Mouse (Mus musculus): ENCODE results near the gene Cog7. TPM values are rescaled to one million over a fixed set of nuclear protein-coding genes. Genes with fewer than 3 reads are reported as not detected.

Gene Cog7
- polyA plus RNA-seq, 1 experiment: 9.9 TPM

GRCm38 (mm10) chr7:121935906-121936794 lies 45.4 kb downstream of the Cog7 start:
- WGBS: 90% methylated on average over 12 of the region's 12 CpGs
- no peak for DNase-seq (ENCODE audit: low read depth in 1 of 2, low spot score in 2 of 2)
- Histone ChIP-seq H3K27ac (ENCODE audit: insufficient read depth, low read length) (no peak overlapping the region), H3K4me1 (ENCODE audit: control insufficient read depth, insufficient read depth, insufficient read length) (no peaks in the 10 kb centered on the region), H3K4me3 (ENCODE audit: extremely low read depth, insufficient read depth, insufficient read length) (no peak overlapping the region), H3K27me3 (ENCODE audit: control insufficient read depth, insufficient read depth, low read length) (no peaks in the 10 kb centered on the region), H3K36me3 (ENCODE audit: control insufficient read depth, insufficient read depth, low read length) (peaks cover 3% of the 10 kb centered on the region; the same call in 1 of the 2 replicates)
- TF ChIP-seq POLR2A (IDR thresholded peaks at IDR 0.05; ENCODE audit: low read depth, low read length): no peak
- no peak for TF ChIP-seq CTCF (IDR thresholded peaks at IDR 0.05; ENCODE audit: extremely low read depth, insufficient read depth, insufficient read length, insufficient replicate concordance)

GRCm38 (mm10) chr7:121934346-121934745 lies 47.2 kb downstream of the Cog7 start:
- DNase-seq (ENCODE audit: low read depth in 1 of 2, low spot score in 2 of 2): no peak
- 38% methylated on average over 2 of the region's 2 CpGs for WGBS

DNA sequence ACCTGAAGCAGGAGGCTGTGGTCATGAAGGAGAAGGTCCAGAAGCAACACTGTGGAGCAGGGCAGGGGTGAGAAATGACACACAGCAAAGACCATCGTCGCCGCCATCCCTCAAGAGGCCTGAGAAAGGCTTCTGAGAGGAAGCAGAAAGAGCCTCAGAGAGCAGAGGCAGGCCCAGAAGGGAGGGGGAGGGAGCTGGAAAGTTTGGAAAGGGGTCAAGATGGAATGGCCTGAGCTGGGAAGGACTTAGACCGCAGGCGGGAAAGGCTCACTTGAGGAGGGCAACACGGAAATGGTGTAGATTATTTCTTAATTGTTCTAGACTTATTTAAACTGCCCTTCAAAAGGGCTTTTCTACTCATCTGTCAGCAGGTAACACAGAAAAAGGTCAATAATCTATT lies 47.8 kb downstream of the Cog7 start:
- no peaks in the 10 kb centered on the region for H3K4me1 ChIP-seq (ENCODE audit: control insufficient read depth, insufficient read depth, insufficient read length)
- H3K27ac ChIP-seq (ENCODE audit: insufficient read depth, low read length): no peak overlapping the region
- WGBS: 88% methylated on average over 6 of the region's 6 CpGs
- no peak overlapping the region for H3K4me3 ChIP-seq (ENCODE audit: extremely low read depth, insufficient read depth, insufficient read length)
- DNase-seq (ENCODE audit: low read depth in 1 of 2, low spot score in 2 of 2): no peak
- no peaks in the 10 kb centered on the region for H3K27me3 ChIP-seq (ENCODE audit: control insufficient read depth, insufficient read depth, low read length)
- TF ChIP-seq CTCF (IDR thresholded peaks at IDR 0.05; ENCODE audit: extremely low read depth, insufficient read depth, insufficient read length, insufficient replicate concordance) (no peak), POLR2A (IDR thresholded peaks at IDR 0.05; ENCODE audit: low read depth, low read length) (no peak)
- H3K36me3 ChIP-seq (ENCODE audit: control insufficient read depth, insufficient read depth, low read length): peaks cover 5% of the 10 kb centered on the region

More at GRCm38 (mm10) chr7:121934346-121934745, 47.2 kb downstream of the Cog7 start:
- TF ChIP-seq CTCF (IDR thresholded peaks at IDR 0.05; ENCODE audit: extremely low read depth, insufficient read depth, insufficient read length, insufficient replicate concordance): no peak
- no peak for TF ChIP-seq POLR2A (IDR thresholded peaks at IDR 0.05; ENCODE audit: low read depth, low read length)
- Histone ChIP-seq H3K4me1 (ENCODE audit: control insufficient read depth, insufficient read depth, insufficient read length) (no peaks in the 10 kb centered on the region), H3K27ac (ENCODE audit: insufficient read depth, low read length) (no peak overlapping the region), H3K4me3 (ENCODE audit: extremely low read depth, insufficient read depth, insufficient read length) (no peak overlapping the region), H3K36me3 (ENCODE audit: control insufficient read depth, insufficient read depth, low read length) (peaks cover 3% of the 10 kb centered on the region; the same call in 1 of the 2 replicates), H3K27me3 (ENCODE audit: control insufficient read depth, insufficient read depth, low read length) (no peaks in the 10 kb centered on the region)

DNA sequence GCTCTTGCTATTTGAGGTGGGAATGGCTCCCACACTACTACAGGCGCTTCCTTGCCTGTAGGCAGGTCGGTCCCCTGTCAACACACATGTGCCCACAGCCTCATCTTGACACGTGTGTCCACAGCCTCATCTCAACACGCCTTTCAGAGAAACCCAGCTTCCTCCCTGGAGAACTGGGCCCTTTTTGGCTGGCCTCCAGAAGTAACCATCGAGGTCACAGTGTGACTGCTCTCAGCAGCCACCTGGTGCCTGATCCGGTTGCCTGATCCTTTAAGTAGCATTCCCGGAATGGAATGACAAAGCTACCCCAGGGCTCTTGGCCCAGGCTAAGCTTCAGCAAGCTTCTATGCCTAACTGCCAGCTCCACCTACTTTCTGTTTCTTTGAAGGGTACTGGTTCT lies 50.3 kb downstream of the Cog7 start:
- peaks cover 6% of the 10 kb centered on the region for H3K36me3 ChIP-seq (ENCODE audit: control insufficient read depth, insufficient read depth, low read length)
- no peak for TF ChIP-seq CTCF (IDR thresholded peaks at IDR 0.05; ENCODE audit: extremely low read depth, insufficient read depth, insufficient read length, insufficient replicate concordance)
- TF ChIP-seq POLR2A (IDR thresholded peaks at IDR 0.05; ENCODE audit: low read depth, low read length): no peak
- H3K4me1 ChIP-seq (ENCODE audit: control insufficient read depth, insufficient read depth, insufficient read length): no peaks in the 10 kb centered on the region
- no peak overlapping the region for H3K4me3 ChIP-seq (ENCODE audit: extremely low read depth, insufficient read depth, insufficient read length)
- DNase-seq (ENCODE audit: low read depth in 1 of 2, low spot score in 2 of 2): no peak
- WGBS: 47% methylated on average over 7 of the region's 7 CpGs
- no peak overlapping the region for H3K27ac ChIP-seq (ENCODE audit: insufficient read depth, low read length)
- H3K27me3 ChIP-seq (ENCODE audit: control insufficient read depth, insufficient read depth, low read length): no peaks in the 10 kb centered on the region

DNA sequence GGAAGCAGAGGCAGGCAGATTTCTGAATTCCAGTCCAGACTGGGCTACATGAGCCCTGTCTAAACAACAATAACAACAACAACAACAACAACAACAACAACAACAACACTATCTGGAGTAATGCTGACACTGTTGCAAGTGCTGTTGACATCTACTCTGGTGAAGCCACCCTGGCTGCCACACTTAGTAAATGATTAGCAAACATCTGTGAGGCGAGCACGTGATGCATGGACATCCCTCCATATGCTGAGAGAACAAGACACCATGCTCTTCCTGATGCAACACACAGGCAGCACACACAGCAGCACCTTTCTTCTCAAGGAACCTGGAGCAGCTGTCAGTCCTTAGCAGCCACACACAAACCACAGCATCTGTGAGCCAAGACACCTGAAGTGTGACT lies 53.6 kb downstream of the Cog7 start:
- Histone ChIP-seq H3K36me3 (ENCODE audit: control insufficient read depth, insufficient read depth, low read length) (peaks cover 7% of the 10 kb centered on the region; the same call in 1 of the 2 replicates), H3K4me3 (ENCODE audit: extremely low read depth, insufficient read depth, insufficient read length) (no peak overlapping the region), H3K27me3 (ENCODE audit: control insufficient read depth, insufficient read depth, low read length) (no peaks in the 10 kb centered on the region), H3K4me1 (ENCODE audit: control insufficient read depth, insufficient read depth, insufficient read length) (no peaks in the 10 kb centered on the region), H3K27ac (ENCODE audit: insufficient read depth, low read length) (no peak overlapping the region)
- TF ChIP-seq CTCF (IDR thresholded peaks at IDR 0.05; ENCODE audit: extremely low read depth, insufficient read depth, insufficient read length, insufficient replicate concordance): no peak
- TF ChIP-seq POLR2A (IDR thresholded peaks at IDR 0.05; ENCODE audit: low read depth, low read length): no peak
- 93% methylated on average over 2 of the region's 2 CpGs for WGBS
- no peak for DNase-seq (ENCODE audit: low read depth in 1 of 2, low spot score in 2 of 2)

DNA sequence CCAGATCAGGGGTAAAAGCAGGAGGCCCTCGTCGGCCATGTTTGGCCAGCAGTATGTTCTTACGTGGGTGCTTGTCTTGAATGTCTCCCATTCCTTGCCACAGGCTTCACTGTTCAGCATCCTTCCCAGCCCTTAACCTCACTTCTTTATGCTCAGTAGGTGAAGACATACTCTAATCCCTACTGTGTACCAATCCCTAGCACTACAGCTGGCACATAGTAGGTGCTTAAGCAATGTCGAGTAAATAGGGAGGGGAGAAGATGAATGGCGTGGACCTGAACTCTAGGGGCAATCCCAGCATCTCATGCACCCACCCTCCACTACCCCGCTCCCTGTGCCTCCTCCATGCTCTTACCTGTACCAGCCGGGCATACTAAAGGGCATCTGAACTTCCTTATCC lies 57.1 kb downstream of the Cog7 start:
- peaks cover 7% of the 10 kb centered on the region; the same call in 1 of the 2 replicates for H3K36me3 ChIP-seq (ENCODE audit: control insufficient read depth, insufficient read depth, low read length)
- no peaks in the 10 kb centered on the region for H3K27me3 ChIP-seq (ENCODE audit: control insufficient read depth, insufficient read depth, low read length)
- H3K4me1 ChIP-seq (ENCODE audit: control insufficient read depth, insufficient read depth, insufficient read length): no peaks in the 10 kb centered on the region
- H3K4me3 ChIP-seq (ENCODE audit: extremely low read depth, insufficient read depth, insufficient read length): no peak overlapping the region
- DNase-seq (ENCODE audit: low read depth in 1 of 2, low spot score in 2 of 2): no peak
- no peak for TF ChIP-seq POLR2A (IDR thresholded peaks at IDR 0.05; ENCODE audit: low read depth, low read length)
- TF ChIP-seq CTCF (IDR thresholded peaks at IDR 0.05; ENCODE audit: extremely low read depth, insufficient read depth, insufficient read length, insufficient replicate concordance): no peak
- H3K27ac ChIP-seq (ENCODE audit: insufficient read depth, low read length): no peak overlapping the region
- 96% methylated on average over 7 of the region's 7 CpGs for WGBS

DNA sequence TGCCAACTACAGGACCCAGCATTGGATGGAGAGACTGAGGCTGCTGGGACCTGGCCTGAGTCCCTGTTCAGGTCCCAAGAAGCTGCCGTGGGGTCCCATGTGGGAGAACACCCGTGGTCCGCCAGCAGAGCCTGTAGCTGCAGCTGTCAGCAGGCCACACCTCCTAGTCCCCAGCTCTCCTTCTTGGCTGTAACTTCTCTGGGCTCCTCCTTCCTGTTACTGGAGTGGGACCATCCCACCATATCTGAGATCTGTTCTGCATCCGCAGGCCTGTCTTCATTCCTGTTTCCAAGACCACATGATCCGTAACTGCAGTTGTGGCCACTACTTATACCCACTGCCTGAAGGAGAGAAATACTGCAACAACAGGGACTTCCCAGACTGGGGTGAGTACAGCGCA lies 67.6 kb downstream of the Cog7 start:
- no peak for DNase-seq (ENCODE audit: low read depth in 1 of 2, low spot score in 2 of 2)
- 81% methylated on average over 6 of the region's 6 CpGs for WGBS
- no peaks in the 10 kb centered on the region for H3K36me3 ChIP-seq (ENCODE audit: control insufficient read depth, insufficient read depth, low read length)

More for the DNA sequence above, 67.6 kb downstream of the Cog7 start:
- H3K27ac ChIP-seq (ENCODE audit: insufficient read depth, low read length): no peak overlapping the region
- H3K4me1 ChIP-seq (ENCODE audit: control insufficient read depth, insufficient read depth, insufficient read length): no peaks in the 10 kb centered on the region
- no peaks in the 10 kb centered on the region for H3K27me3 ChIP-seq (ENCODE audit: control insufficient read depth, insufficient read depth, low read length)
- H3K4me3 ChIP-seq (ENCODE audit: extremely low read depth, insufficient read depth, insufficient read length): no peak overlapping the region
- no peak for TF ChIP-seq CTCF (IDR thresholded peaks at IDR 0.05; ENCODE audit: extremely low read depth, insufficient read depth, insufficient read length, insufficient replicate concordance)

All from spleen, adult 2 months (tissue).